Mouse (Mus musculus): Measurements from ENCODE around the gene Gm42421. TPM values are rescaled to one million over a fixed set of nuclear protein-coding genes. Genes with fewer than 3 reads are reported as not detected.

The Gm42421 gene
- polyA plus RNA-seq, 1 experiment: 2.1 TPM

DNA sequence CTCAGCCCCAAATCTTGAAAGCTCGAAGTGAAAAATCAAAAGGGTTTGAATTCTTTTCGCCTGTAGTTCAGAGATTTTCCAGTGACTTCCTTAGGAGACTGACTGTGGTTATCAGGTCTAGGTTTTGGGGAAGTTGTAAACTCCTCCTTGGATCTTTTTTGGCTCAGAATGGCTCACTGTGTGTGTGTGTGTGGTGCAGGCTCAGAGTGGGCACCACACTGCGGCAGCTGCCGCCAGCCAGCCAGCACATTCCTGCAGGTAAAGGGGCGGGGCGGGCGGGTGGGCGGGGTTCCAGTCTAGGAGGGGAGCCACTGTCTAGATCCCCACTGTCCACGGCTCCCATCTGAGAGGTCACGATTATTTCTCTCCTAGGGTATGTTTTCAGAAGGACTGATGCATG is 13.6 kb downstream of the Gm42421 start:
- TF ChIP-seq CTCF (IDR thresholded peaks at IDR 0.05; ENCODE audit: borderline replicate concordance, extremely low read depth, insufficient read depth, insufficient read length): no peak
- no peak for TF ChIP-seq POLR2A (IDR thresholded peaks at IDR 0.05; ENCODE audit: borderline replicate concordance, extremely low read depth, insufficient read depth, insufficient read length, poor library complexity, severe bottlenecking)
- DNase-seq (ENCODE audit: low read depth): no peak

DNA sequence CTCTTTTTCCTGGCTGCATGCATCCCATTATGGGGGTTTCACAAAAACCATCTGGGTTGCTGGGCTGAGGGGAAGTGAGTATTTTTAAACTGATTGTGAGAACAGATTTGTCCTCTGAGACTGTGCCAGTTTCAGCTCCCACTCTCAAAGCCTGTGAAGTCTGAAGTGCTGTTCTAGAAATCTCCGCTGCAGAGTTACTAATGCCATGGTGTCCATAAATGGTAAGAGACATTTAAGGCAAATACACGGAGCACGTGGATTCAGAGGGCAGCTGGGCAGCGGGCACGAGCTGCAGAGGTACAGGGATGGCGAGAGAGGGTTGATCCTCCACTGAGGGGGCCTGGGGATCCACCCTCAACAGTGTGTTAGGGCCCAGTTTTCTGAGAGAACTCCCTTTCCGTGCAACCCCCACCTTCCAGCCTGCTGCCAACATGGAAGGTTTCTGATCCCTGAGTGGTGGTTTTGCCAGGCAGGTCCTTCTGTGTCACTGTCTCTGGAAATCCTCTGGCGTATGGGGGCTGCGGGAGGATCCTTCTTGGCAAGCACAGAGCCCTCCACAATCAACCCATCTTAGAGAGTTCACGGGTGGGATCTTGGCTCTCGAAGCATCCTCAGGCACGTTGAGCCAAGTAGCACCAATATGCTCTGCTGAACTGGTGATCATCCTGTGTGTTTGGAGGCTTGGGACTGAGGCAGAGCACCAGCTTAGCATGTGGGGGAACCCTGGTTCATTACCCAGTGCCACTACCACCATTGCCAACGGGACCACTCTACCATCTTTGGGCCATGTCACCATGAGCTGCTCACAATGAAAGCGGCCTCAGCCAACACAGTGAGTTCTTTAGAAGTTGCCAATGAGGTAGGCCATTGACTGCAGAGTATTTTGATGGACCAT is 15.5 kb downstream of the Gm42421 start:
- DNase-seq (ENCODE audit: low read depth): peak; percentile 60

DNA sequence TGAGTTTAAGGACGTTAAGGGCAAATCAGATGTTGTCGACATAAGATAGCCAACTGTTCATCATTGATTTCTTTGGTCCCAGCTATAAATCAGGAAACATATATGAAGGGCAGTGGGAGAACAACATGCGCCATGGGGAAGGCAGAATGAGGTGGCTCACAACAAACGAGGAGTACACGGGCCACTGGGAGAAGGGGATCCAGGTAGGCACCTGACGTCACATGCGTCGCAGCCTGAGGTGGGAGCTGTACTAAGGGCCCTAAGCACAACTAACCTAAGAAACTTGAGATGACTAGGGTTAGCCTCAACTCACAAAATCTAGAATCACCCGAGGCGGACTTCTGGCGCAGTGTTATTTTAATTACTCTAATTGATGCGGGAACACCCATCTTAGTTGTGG is 20.4 kb downstream of the Gm42421 start:
- no peak for DNase-seq (ENCODE audit: low read depth)

More for the DNA sequence above, 15.5 kb downstream of the Gm42421 start:
- TF ChIP-seq CTCF (IDR thresholded peaks at IDR 0.05; ENCODE audit: borderline replicate concordance, extremely low read depth, insufficient read depth, insufficient read length): no peak
- no peak for TF ChIP-seq POLR2A (IDR thresholded peaks at IDR 0.05; ENCODE audit: borderline replicate concordance, extremely low read depth, insufficient read depth, insufficient read length, poor library complexity, severe bottlenecking)

DNA sequence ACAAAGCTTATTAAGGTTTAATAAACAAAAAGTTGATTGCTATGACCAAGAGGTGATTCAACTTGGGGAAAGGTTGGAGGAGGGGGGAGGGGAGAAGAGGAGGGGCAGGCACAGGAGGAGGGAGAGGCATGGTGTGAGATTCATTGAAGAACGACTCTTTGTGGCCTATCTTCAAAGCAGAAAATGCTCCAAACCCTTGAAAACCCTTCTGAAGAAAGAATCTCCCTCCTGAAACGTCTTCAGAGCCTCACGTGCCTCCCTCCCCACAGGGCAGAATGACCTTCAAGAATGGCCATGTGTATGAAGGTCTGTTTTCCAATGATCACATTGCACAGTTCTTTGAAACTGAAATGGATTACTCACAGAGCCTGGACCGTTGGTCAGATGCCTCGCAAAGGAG is 22.0 kb downstream of the Gm42421 start:
- no peak for DNase-seq (ENCODE audit: low read depth)
- TF ChIP-seq POLR2A (IDR thresholded peaks at IDR 0.05; ENCODE audit: borderline replicate concordance, extremely low read depth, insufficient read depth, insufficient read length, poor library complexity, severe bottlenecking) (no peak), CTCF (IDR thresholded peaks at IDR 0.05; ENCODE audit: borderline replicate concordance, extremely low read depth, insufficient read depth, insufficient read length) (no peak)

More for the DNA sequence above, 20.4 kb downstream of the Gm42421 start:
- TF ChIP-seq POLR2A (IDR thresholded peaks at IDR 0.05; ENCODE audit: borderline replicate concordance, extremely low read depth, insufficient read depth, insufficient read length, poor library complexity, severe bottlenecking) (no peak), CTCF (IDR thresholded peaks at IDR 0.05; ENCODE audit: borderline replicate concordance, extremely low read depth, insufficient read depth, insufficient read length) (no peak)

DNA sequence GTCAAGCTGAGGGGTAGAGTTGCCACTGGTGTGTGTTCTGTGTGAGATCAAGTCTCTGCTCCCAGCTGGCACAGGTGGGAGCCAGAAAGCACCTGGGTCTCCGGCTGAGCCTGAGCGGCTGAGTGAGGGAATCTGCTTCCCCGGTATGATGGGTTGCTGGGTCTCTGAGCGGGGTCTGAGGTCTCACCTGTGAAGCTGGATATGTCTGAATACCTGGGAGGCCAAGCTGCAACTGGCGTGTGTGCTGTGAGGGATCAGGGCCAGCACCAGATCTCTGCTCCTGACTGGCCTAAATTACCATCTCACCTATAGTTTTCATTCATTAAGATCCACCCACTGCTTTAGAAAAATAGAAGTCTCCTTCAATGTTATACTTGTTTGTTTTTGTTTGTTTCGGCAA is 29.1 kb downstream of the Gm42421 start:
- DNase-seq (ENCODE audit: low read depth): no peak
- TF ChIP-seq CTCF (IDR thresholded peaks at IDR 0.05; ENCODE audit: borderline replicate concordance, extremely low read depth, insufficient read depth, insufficient read length) (no peak), POLR2A (IDR thresholded peaks at IDR 0.05; ENCODE audit: borderline replicate concordance, extremely low read depth, insufficient read depth, insufficient read length, poor library complexity, severe bottlenecking) (no peak)

DNA sequence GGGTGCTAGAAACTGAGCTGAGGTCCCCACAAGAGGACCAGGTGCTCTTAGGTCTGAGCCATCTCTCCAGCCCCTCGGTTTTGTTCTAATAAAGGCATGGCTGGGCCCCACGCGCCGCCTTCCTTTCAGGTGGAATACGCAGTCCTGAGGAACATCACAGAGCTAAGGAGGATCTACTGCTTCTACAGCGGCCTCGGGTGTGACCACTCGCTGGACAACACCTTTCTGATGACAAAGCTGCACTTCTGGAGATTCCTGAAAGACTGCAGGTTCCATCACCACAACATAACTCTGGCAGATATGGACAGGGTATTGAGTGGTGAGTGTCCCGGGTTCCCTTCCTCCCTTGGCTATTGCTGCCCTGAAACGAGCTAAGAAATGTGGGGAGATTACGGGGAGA is 31.6 kb downstream of the Gm42421 start:
- TF ChIP-seq POLR2A (IDR thresholded peaks at IDR 0.05; ENCODE audit: borderline replicate concordance, extremely low read depth, insufficient read depth, insufficient read length, poor library complexity, severe bottlenecking): no peak
- no peak for TF ChIP-seq CTCF (IDR thresholded peaks at IDR 0.05; ENCODE audit: borderline replicate concordance, extremely low read depth, insufficient read depth, insufficient read length)
- no peak for DNase-seq (ENCODE audit: low read depth)

DNA sequence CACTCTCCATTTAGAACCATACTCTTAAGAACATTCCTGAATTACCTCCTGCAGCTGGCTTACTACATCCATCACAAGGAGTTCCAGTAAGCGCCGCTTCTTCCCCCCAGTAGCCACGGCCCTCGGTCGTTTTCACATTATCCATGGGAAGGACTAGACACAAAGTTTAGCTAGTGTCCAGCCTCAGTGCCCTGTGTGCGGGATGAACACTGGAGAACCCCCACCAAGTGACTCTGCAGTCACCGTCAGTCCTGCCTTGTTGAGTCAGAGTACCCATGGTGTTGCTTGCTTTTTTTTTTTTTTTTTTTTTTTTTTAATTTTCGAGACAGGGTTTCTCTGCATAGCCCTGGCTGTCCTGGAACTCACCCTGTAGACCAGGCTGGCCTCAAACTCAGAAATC is 33.2 kb downstream of the Gm42421 start:
- no peak for DNase-seq (ENCODE audit: low read depth)
- TF ChIP-seq CTCF (IDR thresholded peaks at IDR 0.05; ENCODE audit: borderline replicate concordance, extremely low read depth, insufficient read depth, insufficient read length): no peak
- no peak for TF ChIP-seq POLR2A (IDR thresholded peaks at IDR 0.05; ENCODE audit: borderline replicate concordance, extremely low read depth, insufficient read depth, insufficient read length, poor library complexity, severe bottlenecking)

DNA sequence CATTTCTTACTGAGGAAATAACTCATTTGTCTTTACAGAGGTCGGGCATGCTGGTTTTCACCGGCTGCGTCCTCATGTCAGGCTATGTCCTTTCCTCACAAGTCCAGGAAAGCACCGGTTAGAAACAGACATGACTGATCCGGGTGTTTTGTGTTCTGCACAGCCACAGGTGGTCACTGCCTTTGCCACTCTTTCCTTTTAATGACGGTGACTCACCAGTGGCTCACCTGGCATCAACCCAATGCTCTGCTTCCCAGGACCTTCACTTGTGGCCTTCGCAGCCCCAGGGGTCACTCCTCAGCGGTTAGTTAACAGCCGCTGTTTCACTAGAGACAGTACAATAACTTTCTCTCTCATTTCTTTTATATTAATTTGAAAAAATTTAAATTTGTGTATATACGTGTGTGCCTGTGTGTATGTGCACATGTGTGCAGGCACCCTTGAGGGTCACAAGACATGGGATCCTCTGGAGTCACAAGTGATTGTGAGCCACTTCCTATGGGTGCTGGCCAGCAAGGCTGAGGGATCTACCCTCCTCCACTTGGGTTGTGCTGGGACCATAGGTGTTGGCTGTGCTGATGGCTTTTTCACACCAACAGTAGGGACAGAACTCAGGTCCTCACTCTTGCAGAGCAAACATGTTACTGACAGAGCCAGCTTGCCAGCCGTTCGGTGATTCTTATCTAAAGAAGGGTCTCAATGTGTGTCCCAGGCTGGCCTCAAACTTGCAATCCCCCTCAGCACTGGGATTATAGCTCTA is 37.8 kb downstream of the Gm42421 start:
- DNase-seq (ENCODE audit: low read depth): no peak
- no peak for TF ChIP-seq POLR2A (IDR thresholded peaks at IDR 0.05; ENCODE audit: borderline replicate concordance, extremely low read depth, insufficient read depth, insufficient read length, poor library complexity, severe bottlenecking)
- no peak for TF ChIP-seq CTCF (IDR thresholded peaks at IDR 0.05; ENCODE audit: borderline replicate concordance, extremely low read depth, insufficient read depth, insufficient read length)

DNA sequence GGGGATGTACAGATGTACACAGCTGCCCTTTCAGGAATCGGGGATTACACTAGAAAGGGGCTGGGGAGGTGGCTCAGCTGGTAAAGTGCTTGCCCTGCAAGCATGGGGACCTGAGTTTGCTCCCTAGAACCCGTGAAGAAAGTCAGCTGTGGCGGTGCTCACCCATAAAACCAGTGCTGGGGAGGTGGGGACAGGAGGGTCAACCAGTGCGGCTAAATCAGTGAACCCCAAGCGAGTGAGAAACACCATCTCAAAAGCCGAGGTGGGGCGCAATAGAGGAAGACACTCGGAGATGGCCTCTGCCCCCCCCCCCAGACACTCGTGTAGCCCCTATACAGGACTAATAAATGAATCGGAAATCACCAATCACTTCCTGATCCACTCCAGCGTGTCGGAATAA is 38.7 kb downstream of the Gm42421 start:
- TF ChIP-seq POLR2A (IDR thresholded peaks at IDR 0.05; ENCODE audit: borderline replicate concordance, extremely low read depth, insufficient read depth, insufficient read length, poor library complexity, severe bottlenecking) (no peak), CTCF (IDR thresholded peaks at IDR 0.05; ENCODE audit: borderline replicate concordance, extremely low read depth, insufficient read depth, insufficient read length) (no peak)
- no peak for DNase-seq (ENCODE audit: low read depth)

DNA sequence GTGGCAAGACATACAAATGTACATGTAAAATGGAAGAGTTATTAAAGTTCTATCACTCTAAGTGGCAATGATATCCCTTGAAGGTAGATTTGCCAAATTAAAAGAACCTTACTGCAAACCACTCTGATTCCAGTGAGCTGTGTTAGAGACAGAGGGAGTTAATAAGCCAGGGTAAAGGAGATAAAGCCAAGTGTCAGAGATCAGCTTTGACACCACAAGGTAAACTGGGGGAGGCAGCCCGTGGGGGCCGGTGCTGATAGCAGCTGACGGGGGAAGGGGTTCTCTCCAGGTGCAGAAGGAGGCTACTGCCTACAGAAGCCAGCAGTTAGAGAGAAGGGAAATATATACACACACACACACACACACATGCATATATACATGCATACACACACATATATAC is 44.7 kb downstream of the Gm42421 start:
- no peak for DNase-seq (ENCODE audit: low read depth)
- TF ChIP-seq POLR2A (IDR thresholded peaks at IDR 0.05; ENCODE audit: borderline replicate concordance, extremely low read depth, insufficient read depth, insufficient read length, poor library complexity, severe bottlenecking) (no peak), CTCF (IDR thresholded peaks at IDR 0.05; ENCODE audit: borderline replicate concordance, extremely low read depth, insufficient read depth, insufficient read length) (no peak)

DNA sequence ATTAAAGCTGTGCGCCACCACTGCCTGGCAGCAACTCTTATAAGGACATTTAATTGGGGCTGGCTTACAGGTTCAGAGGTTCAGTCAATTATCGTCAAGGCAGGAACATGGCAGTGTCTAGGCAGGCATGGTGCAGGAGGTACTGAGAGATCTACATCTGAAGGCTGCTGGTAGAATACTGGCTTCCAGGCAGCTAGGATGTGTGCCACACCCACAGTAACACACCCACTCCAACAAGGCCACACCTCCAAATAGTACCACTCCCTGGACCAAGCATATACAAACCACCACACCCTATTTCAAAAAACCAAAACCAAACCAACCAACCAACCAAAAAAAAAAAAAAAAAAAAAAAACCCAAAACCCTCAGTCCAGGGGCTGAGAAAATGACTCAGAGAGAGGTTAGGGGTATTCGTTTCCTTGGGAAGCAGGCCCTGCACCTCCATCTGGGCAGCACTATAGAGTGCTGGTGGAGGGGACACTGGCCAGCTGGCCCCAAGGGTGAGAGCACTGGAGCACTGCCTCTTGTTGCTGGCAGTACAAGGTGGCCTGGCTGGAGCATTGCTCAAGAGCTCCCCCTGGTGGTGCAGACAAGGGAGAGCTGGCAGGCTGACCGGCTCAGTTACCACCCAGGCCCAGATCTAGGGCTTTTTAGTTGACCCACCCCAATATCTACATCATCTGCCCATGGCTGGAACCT is 47.1 kb downstream of the Gm42421 start:
- peak; percentile 76 for DNase-seq (ENCODE audit: low read depth)
- no peak for TF ChIP-seq POLR2A (IDR thresholded peaks at IDR 0.05; ENCODE audit: borderline replicate concordance, extremely low read depth, insufficient read depth, insufficient read length, poor library complexity, severe bottlenecking)
- peak; percentile 97 for TF ChIP-seq CTCF (IDR thresholded peaks at IDR 0.05; ENCODE audit: borderline replicate concordance, extremely low read depth, insufficient read depth, insufficient read length)
